Mouse (Mus musculus) midbrain, embryonic 15.5 days (tissue): ENCODE measurements around the gene Mest. TPM values are rescaled to one million over a fixed set of nuclear protein-coding genes. Genes with fewer than 3 reads are reported as not detected.

Experiments
- ATAC-seq: fragments of 200-750 bp; cut with Nextera tagmentation; replicated peaks from 2 replicates; pipeline ENCODE4 v1.8.0; 2017; ENCODE audit warnings: moderate TSS enrichment
- H3K27ac ChIP-seq: fragments of 300-500 bp; sonication (generic); 2 replicates; pipeline ENCODE4 v1.5.1; 2015; ENCODE audit warnings: mild to moderate bottlenecking, inconsistent platforms
- H3K27me3 ChIP-seq: fragments of 300-500 bp; sonication (generic); replicated peaks from 2 replicates; pipeline ENCODE4 v1.6.1; 2015; ENCODE audit warnings: inconsistent platforms
- H3K36me3 ChIP-seq: fragments of 300-500 bp; sonication (generic); replicated peaks from 2 replicates; pipeline ENCODE4 v1.6.1; 2015; ENCODE audit warnings: inconsistent platforms
- H3K4me1 ChIP-seq: fragments of 300-500 bp; sonication (generic); 2 replicates; pipeline ENCODE4 v1.6.1; 2015; ENCODE audit warnings: inconsistent platforms
- H3K4me2 ChIP-seq: fragments of 300-500 bp; sonication (generic); 2 replicates; pipeline ENCODE4 v1.6.1; 2015; ENCODE audit warnings: inconsistent platforms, mild to moderate bottlenecking, moderate library complexity
- H3K4me3 ChIP-seq: fragments of 300-500 bp; sonication (generic); 2 replicates; pipeline ENCODE4 v1.5.1; 2015; ENCODE audit warnings: mild to moderate bottlenecking, inconsistent platforms
- H3K9ac ChIP-seq: fragments of 300-500 bp; sonication (generic); 2 replicates; pipeline ENCODE4 v1.6.1; 2015; ENCODE audit warnings: mild to moderate bottlenecking, inconsistent platforms
- H3K9me3 ChIP-seq: fragments of 300-500 bp; sonication (generic); 2 replicates; pipeline ENCODE4 v1.6.1; 2016; ENCODE audit warnings: inconsistent platforms
- WGBS: fragments of 180-500 bp; shearing (Covaris S2); methylation state at CpG from one replicate; pipeline ENCODE4 v1.1.7; 2015; ENCODE audit warnings: mixed read lengths; 5-methylcytosine and 5-hydroxymethylcytosine counted together
- polyA plus RNA-seq: library from polyadenylated mRNA; unstranded; fragments of >200 nt; fragmentation: Nextera tagmentation; extraction: Ambion mirVana; gene quantifications from 2 replicates; pipeline ENCODE4 v1.2.1, GENCODE M21; 2015

The Mest gene
- polyA plus RNA-seq, 1 experiment from 2014 or later, result 374 TPM

DNA sequence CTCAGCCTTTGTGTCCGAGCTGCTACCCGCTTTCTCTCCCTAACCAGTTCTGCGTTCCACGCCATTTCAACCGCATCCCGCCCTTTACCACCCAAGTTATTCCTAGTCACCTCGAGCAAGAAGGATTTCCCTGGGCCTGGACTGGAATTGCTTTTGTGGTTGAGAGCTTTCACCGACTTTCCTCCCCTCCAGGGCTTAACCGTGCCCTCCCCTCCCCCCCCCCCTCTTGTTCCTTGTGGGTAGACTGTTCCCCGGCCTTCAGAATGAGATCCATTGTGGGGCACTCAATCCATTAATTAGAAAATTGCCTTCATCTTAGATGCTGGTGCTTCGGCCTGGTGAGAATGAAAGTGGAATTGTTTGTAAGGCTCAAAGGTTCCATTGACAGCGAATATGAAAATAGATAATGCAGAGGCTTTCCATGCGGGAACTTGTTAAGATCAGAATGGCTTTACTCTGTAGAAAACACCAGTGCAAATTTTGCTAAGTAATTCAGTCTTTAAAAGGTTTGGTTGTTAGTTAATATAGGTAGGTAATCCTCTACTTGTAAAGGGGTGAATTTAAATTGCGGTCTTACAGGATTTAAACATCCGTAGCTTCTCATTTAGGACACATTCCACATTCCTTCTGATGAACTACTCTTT, 12.5 kb downstream of the Mest start:
- H3K36me3 ChIP-seq, result no peaks in the 10 kb centered on the region
- no peaks in the 10 kb centered on the region for H3K9me3 ChIP-seq
- peak overlapping the region; percentile 92 for H3K27ac ChIP-seq
- H3K4me3 ChIP-seq, result no peak overlapping the region
- peak overlapping the region; percentile 51 for H3K4me2 ChIP-seq
- no peak for ATAC-seq
- WGBS, result 52% methylated on average over 15 of the region's 15 CpGs
- peaks cover 27% of the 10 kb centered on the region for H3K4me1 ChIP-seq
- no peak overlapping the region for H3K9ac ChIP-seq
- no peaks in the 10 kb centered on the region for H3K27me3 ChIP-seq

DNA sequence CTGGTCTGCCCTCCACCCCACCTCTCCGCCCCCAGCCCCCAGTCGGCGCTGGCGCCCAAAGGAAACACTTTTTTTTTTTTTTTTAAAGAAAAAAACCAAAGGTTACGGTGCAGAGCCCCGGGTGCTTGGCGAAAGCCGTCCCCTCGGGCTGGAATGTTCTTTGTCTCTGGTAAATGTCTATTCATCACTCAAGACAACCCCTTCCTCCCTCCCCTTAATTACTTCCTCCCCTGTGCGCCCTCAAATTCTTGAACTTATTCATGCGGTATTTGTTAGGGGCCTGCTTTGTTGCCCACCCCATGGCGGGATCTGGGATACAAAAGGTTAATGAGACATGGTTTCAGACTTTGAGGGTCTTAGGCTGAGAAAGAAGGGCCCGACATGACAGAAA, 13.0 kb downstream of the Mest start:
- no peaks in the 10 kb centered on the region for H3K9me3 ChIP-seq
- H3K9ac ChIP-seq, result no peak overlapping the region
- peak overlapping the region; percentile 51 for H3K4me2 ChIP-seq
- ATAC-seq, result no peak
- no peaks in the 10 kb centered on the region for H3K27me3 ChIP-seq
- WGBS, result 57% methylated on average over 13 of the region's 13 CpGs
- peaks cover 27% of the 10 kb centered on the region for H3K4me1 ChIP-seq
- H3K27ac ChIP-seq, result peak overlapping the region; percentile 92
- H3K4me3 ChIP-seq, result 0 out of 2 replicates have a peak overlapping the region, but pooled peaks have one; percentile 67
- no peaks in the 10 kb centered on the region for H3K36me3 ChIP-seq

- H3K4me3 ChIP-seq, result peak overlapping the region; percentile 67
- H3K27ac ChIP-seq, result peak overlapping the region; percentile 92
- peak overlapping the region; percentile 76 for H3K9ac ChIP-seq
- no peaks in the 10 kb centered on the region for H3K9me3 ChIP-seq
- peaks cover 27% of the 10 kb centered on the region for H3K4me1 ChIP-seq
- ATAC-seq, result peak; percentile 77
- H3K27me3 ChIP-seq, result no peaks in the 10 kb centered on the region
- WGBS, result 52% methylated on average over 29 of the region's 29 CpGs
- H3K36me3 ChIP-seq, result no peaks in the 10 kb centered on the region
- H3K4me2 ChIP-seq, result peak overlapping the region; percentile 51
These were observed 13.7 kb downstream of the Mest start for GRCm38 (mm10) chr6:30736864-30737547.

DNA sequence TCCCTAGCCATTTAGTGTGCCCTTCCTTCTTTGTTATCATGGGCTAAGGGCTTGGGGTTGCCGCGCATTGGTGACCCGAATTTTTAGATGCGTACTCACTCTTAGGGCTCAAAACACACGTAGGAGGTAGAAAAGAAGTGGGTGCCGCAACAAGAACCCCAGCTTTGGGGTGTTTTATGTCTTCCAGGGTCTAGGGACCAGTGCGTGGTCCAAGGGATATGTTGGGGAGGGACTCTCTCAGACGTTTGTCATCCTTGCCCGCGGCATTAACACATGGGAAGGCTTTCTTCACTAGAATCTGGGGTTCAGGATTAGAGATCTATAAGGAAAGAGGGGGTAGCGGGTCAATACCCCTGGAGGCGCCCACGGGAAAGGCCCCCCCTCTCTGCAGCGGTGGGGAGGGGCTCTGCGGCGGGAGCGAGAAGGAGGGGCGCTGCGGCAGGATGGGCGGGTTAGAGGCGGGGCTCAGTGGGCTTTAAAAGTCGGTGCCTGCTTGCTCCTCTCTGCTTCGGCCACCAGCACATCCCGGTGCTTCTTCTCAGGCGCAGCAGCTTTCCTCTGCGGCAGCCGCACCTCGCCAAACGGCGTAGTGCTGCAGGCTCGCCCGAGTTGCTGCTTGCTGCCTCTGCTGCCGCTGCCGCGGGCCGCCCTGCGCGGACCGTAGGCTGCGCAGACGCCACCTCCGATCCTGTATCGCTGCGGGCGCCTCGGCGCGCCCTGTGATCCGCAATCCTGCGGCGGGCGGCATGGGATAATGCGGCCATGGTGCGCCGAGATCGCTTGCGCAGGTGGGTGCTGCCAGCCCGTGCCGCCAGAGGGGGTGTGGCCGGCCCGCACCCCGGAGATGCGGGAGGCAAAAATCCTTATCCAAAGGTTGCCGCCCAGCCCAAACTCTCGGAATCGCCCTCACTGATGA, 14.5 kb downstream of the Mest start:
- WGBS, result 57% methylated on average over 62 of the region's 66 CpGs
- H3K27me3 ChIP-seq, result no peaks in the 10 kb centered on the region

DNA sequence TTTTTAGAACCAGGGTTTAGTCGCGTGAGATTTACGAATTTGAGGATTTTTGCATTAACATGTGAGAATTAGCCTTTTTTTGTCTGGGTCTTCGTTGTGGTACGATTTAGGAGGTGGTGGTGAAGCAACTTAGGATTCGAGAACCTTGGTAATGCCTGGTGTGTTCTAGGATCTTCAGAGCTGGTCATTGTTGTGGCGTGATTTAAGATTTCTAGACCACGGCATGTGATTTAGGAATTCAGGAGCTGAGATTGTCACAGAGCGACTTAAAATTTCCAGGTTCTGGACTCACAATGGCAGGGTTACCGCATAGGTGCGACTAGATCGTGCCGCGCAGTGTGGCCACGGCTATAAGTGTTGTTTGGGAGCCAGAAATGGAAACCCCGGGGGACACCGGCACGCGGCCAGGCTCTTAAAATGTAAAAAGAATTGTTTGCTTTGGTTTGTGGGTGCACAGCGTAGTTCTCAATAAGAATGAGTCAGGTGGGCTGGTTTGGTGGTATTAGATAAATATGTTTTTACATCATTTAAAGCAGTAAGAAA, 15.2 kb downstream of the Mest start:
- Histone ChIP-seq H3K9me3 (no peaks in the 10 kb centered on the region), H3K4me1 (peaks cover 17% of the 10 kb centered on the region), H3K4me3 (peak overlapping the region; percentile 67), H3K27me3 (no peaks in the 10 kb centered on the region), H3K36me3 (peaks cover 8% of the 10 kb centered on the region; the same call in 1 of the 2 replicates), H3K4me2 (peak overlapping the region; percentile 51), H3K9ac (peak overlapping the region; percentile 76), H3K27ac (peak overlapping the region; percentile 92)
- WGBS, result 50% methylated on average over 20 of the region's 20 CpGs
- no peak for ATAC-seq

More for the DNA sequence above, 14.5 kb downstream of the Mest start:
- H3K36me3 ChIP-seq, result peaks cover 4% of the 10 kb centered on the region; the same call in 1 of the 2 replicates
- peak overlapping the region; percentile 67 for H3K4me3 ChIP-seq
- peak overlapping the region; percentile 76 for H3K9ac ChIP-seq
- H3K4me2 ChIP-seq, result peak overlapping the region; percentile 51
- peak; percentile 82 for ATAC-seq
- peak overlapping the region; percentile 92 for H3K27ac ChIP-seq
- H3K9me3 ChIP-seq, result no peaks in the 10 kb centered on the region
- peaks cover 25% of the 10 kb centered on the region for H3K4me1 ChIP-seq

DNA sequence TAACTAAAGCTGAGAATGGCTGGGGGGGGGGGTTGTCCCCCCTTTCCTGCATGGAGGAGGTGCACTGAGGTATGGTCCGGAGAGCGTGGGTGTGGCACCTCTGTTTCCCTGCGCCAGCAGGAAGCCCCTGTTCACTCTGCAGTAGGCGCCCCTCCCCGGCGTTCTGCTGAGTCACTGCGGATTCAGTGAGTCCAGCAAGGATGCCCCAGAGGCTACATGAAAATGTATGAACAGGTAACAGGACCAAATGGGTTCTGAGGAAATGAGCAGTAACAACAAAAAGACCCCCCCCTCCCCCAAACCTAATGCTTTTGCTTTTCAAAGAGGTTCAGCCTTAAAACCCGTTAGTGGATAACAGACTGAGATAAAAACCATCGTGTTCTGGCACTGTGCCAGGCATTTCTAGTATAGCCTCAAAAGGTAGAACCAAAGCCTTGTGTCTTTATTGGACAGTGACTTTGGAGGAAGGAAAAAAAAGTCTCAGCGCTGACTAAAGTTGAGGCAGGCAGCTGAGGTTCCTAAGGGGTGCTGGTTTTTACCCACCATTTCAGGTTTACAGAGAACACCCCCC, 15.9 kb downstream of the Mest start:
- 44% methylated on average over 10 of the region's 10 CpGs for WGBS
- Histone ChIP-seq H3K4me2 (peak overlapping the region; percentile 51), H3K9me3 (no peaks in the 10 kb centered on the region), H3K27ac (peak overlapping the region; percentile 92), H3K4me1 (peaks cover 10% of the 10 kb centered on the region), H3K9ac (peak overlapping the region; percentile 76), H3K4me3 (peak overlapping the region; percentile 67), H3K36me3 (peaks cover 14% of the 10 kb centered on the region; the same call in 1 of the 2 replicates), H3K27me3 (no peaks in the 10 kb centered on the region)
- no peak for ATAC-seq

GRCm38 (mm10) chr6:30744846-30745245, 21.5 kb downstream of the Mest start:
- Histone ChIP-seq H3K27ac (no peak overlapping the region), H3K4me1 (no peaks in the 10 kb centered on the region), H3K9me3 (no peaks in the 10 kb centered on the region), H3K4me2 (no peak overlapping the region), H3K4me3 (no peak overlapping the region), H3K36me3 (peaks cover 41% of the 10 kb centered on the region), H3K27me3 (no peaks in the 10 kb centered on the region), H3K9ac (no peak overlapping the region)
- 81% methylated on average over 10 of the region's 10 CpGs for WGBS
- ATAC-seq, result no peak

DNA sequence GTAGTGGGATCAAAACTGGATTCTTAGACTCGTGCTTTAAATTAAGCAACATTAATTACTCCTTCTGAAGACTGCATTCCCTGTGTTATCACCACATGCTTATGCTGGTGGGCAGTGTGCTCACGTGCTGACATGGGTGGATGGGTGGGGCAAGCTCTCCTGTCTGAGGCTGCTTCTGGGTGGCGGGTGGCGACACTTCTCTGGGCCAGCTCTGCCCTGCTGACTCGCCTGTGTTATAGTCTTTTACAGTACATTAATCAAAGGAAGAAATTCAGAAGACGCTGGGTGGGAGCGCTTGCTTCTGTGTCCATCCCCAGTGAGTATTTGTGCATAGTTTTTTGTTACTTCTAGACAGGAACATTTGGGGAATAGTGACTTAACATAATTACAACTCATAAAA, 22.2 kb downstream of the Mest start:
- no peak overlapping the region for H3K4me2 ChIP-seq
- no peak overlapping the region for H3K27ac ChIP-seq
- H3K4me3 ChIP-seq, result no peak overlapping the region
- H3K4me1 ChIP-seq, result no peaks in the 10 kb centered on the region
- H3K27me3 ChIP-seq, result no peaks in the 10 kb centered on the region
- peaks cover 44% of the 10 kb centered on the region for H3K36me3 ChIP-seq
- H3K9ac ChIP-seq, result no peak overlapping the region
- no peak for ATAC-seq
- 69% methylated on average over 7 of the region's 7 CpGs for WGBS
- no peaks in the 10 kb centered on the region for H3K9me3 ChIP-seq

- no peaks in the 10 kb centered on the region for H3K9me3 ChIP-seq
- peaks cover 41% of the 10 kb centered on the region for H3K36me3 ChIP-seq
- no peaks in the 10 kb centered on the region for H3K27me3 ChIP-seq
- H3K4me2 ChIP-seq, result no peak overlapping the region
- H3K4me3 ChIP-seq, result no peak overlapping the region
- no peak overlapping the region for H3K27ac ChIP-seq
- no peak for ATAC-seq
- 73% methylated on average over 7 of the region's 7 CpGs for WGBS
- no peak overlapping the region for H3K9ac ChIP-seq
- no peaks in the 10 kb centered on the region for H3K4me1 ChIP-seq
These were observed 24.4 kb downstream of the Mest start for GRCm38 (mm10) chr6:30747631-30748357.

- WGBS, result 74% methylated on average over 6 of the region's 6 CpGs
- Histone ChIP-seq H3K27ac (no peak overlapping the region), H3K9ac (no peak overlapping the region), H3K9me3 (no peaks in the 10 kb centered on the region), H3K4me3 (no peak overlapping the region), H3K4me1 (no peaks in the 10 kb centered on the region), H3K27me3 (no peaks in the 10 kb centered on the region), H3K36me3 (peaks cover 38% of the 10 kb centered on the region), H3K4me2 (no peak overlapping the region)
- no peak for ATAC-seq
These were observed 25.1 kb downstream of the Mest start for GRCm38 (mm10) chr6:30748358-30748910.
